Mouse (Mus musculus) kidney, adult 2 months (tissue): Measurements from ENCODE around the gene Vwa8.

Source experiments
- CTCF ChIP-seq: fragments of 200-500 bp; conservative IDR thresholded peaks from 2 replicates; pipeline ENCODE4 v1.5.1; 2011; ENCODE audit warnings: low read depth, mild to moderate bottlenecking, control low read depth, low read length, moderate library complexity, mixed read lengths; ENCODE audit not compliant: insufficient read depth, insufficient read length
- POLR2A ChIP-seq: fragments of 200-500 bp; IDR thresholded peaks from one replicate; pipeline ENCODE4 v1.6.1; 2011; ENCODE audit warnings: low read depth, low read length, control low read depth

- TF ChIP-seq POLR2A (no peak), CTCF (no peak)
These were observed 375 bp upstream of the Vwa8 start for GRCm38 (mm10) chr14:78848477-78848876.
